In genomic region chr6:31220184-31220931, GRCm38 (mm10) we compare ENCODE assay signal across 7 mouse cellular contexts.
A peak's percentile ranks its signal among the peaks of the same experiment; 100 is the strongest.
DNase-seq lines count a peak whose midpoint lies in the region; ATAC-seq and TF ChIP-seq lines count a peak whose summit lies in the region.

No protein-coding gene starts in this region.

- H3K4me2 ChIP-seq in intestine, embryonic 15.5 days (replicated peaks) = peak overlapping the region; percentile 67
- H3K4me2 ChIP-seq in limb, embryonic 13.5 days (replicated peaks) = peak overlapping the region; percentile 68
- H3K4me2 ChIP-seq in midbrain, embryonic 12.5 days (replicated peaks) = peak overlapping the region; percentile 71

- no peak for TF ChIP-seq CTCF in small intestine, adult 2 months (IDR thresholded peaks at IDR 0.05; ENCODE audit: extremely low read depth, insufficient read length, insufficient replicate concordance, low read depth, low read length)

- peaks cover 49% of the 10 kb centered on the region for H3K27me3 ChIP-seq in intestine, embryonic 15.5 days (replicated peaks)
- peaks cover 91% of the 10 kb centered on the region for H3K27me3 ChIP-seq in limb, embryonic 13.5 days
- H3K27me3 ChIP-seq in midbrain, embryonic 12.5 days = peaks cover 63% of the 10 kb centered on the region
- H3K27me3 ChIP-seq in small intestine, adult 2 months (ENCODE audit: control insufficient read depth, insufficient read depth, low read length) = peaks cover 18% of the 10 kb centered on the region

- no peaks in the 10 kb centered on the region for H3K9me3 ChIP-seq in intestine, embryonic 15.5 days
- H3K9me3 ChIP-seq in limb, embryonic 13.5 days = no peaks in the 10 kb centered on the region
- H3K9me3 ChIP-seq in midbrain, embryonic 12.5 days = no peaks in the 10 kb centered on the region

- H3K27ac ChIP-seq in intestine, embryonic 15.5 days = no peak overlapping the region
- H3K27ac ChIP-seq in limb, embryonic 13.5 days = no peak overlapping the region
- H3K27ac ChIP-seq in midbrain, embryonic 12.5 days (replicated peaks) = no peak overlapping the region
- H3K27ac ChIP-seq in small intestine, adult 2 months (ENCODE audit: insufficient read depth, low read depth, low read length) = peak overlapping the region; percentile 84

- peak overlapping the region; percentile 26 for H3K4me3 ChIP-seq in intestine, embryonic 15.5 days (replicated peaks)
- H3K4me3 ChIP-seq in limb, embryonic 13.5 days = peak overlapping the region; percentile 39
- H3K4me3 ChIP-seq in midbrain, embryonic 12.5 days = peak overlapping the region; percentile 44
- H3K4me3 ChIP-seq in small intestine, adult 2 months (ENCODE audit: low read depth, low read length) = peak overlapping the region; percentile 68

- peak; percentile 84 for DNase-seq in adrenal gland, postnatal 10 days
- DNase-seq in embryo, embryonic 11 days = peak; percentile 76
- DNase-seq in gastrocnemius, postnatal 4 days (ENCODE audit: low spot score in 2 of 2) = peak; percentile 33 to 47

- no peak overlapping the region for H3K9ac ChIP-seq in intestine, embryonic 15.5 days
- peak overlapping the region; percentile 48 for H3K9ac ChIP-seq in limb, embryonic 13.5 days
- peak overlapping the region; percentile 49; the same call in 1 of the 2 replicates for H3K9ac ChIP-seq in midbrain, embryonic 12.5 days (replicated peaks)

- ATAC-seq in intestine, embryonic 15.5 days = peak; percentile 52
- peak; percentile 17 for ATAC-seq in limb, embryonic 13.5 days (ENCODE audit: low FRiP score, low read depth)
- 0 out of 2 replicates have a peak, but pooled peaks have one; percentile 18 for ATAC-seq in midbrain, embryonic 12.5 days (ENCODE audit: low FRiP score, low read depth)

- H3K36me3 ChIP-seq in intestine, embryonic 15.5 days = no peaks in the 10 kb centered on the region
- H3K36me3 ChIP-seq in limb, embryonic 13.5 days = no peaks in the 10 kb centered on the region
- H3K36me3 ChIP-seq in midbrain, embryonic 12.5 days = no peaks in the 10 kb centered on the region
- H3K36me3 ChIP-seq in small intestine, adult 2 months (ENCODE audit: control insufficient read depth, insufficient read depth, low read length) = no peaks in the 10 kb centered on the region

- peak; percentile 13; the same call in 1 of the 2 replicates for TF ChIP-seq POLR2A in small intestine, adult 2 months (IDR thresholded peaks at IDR 0.05; ENCODE audit: low read depth, low read length)

- WGBS in intestine, embryonic 15.5 days = 1% methylated on average over 30 of the region's 30 CpGs
- 1% methylated on average over 29 of the region's 30 CpGs for WGBS in limb, embryonic 13.5 days
- WGBS in midbrain, embryonic 12.5 days = under 1% methylated on average over 30 of the region's 30 CpGs
- WGBS in small intestine, adult 2 months = 2% methylated on average over 30 of the region's 30 CpGs

- peaks cover 26% of the 10 kb centered on the region for H3K4me1 ChIP-seq in intestine, embryonic 15.5 days (replicated peaks)
- H3K4me1 ChIP-seq in limb, embryonic 13.5 days = peaks cover 28% of the 10 kb centered on the region
- peaks cover 45% of the 10 kb centered on the region for H3K4me1 ChIP-seq in midbrain, embryonic 12.5 days
- peaks cover 6% of the 10 kb centered on the region for H3K4me1 ChIP-seq in small intestine, adult 2 months (ENCODE audit: control insufficient read depth, insufficient read depth, insufficient read length, low read length)
